Mouse (Mus musculus): ENCODE data around the gene Olfr1195. TPM values are rescaled to one million over a fixed set of nuclear protein-coding genes. Genes with fewer than 3 reads are reported as not detected.
"Not testable (repeated sequence)": the region's sequence is repeated elsewhere in the genome, so short reads cannot be mapped to it uniquely, and the experiment has no call there.

Gene Olfr1195
- not detected in 2 replicates for total RNA-seq (2021)
- long read RNA-seq, experiment 1, result 0 reads
- long read RNA-seq, experiment 2, result 0 reads

- DNase-seq, result no peak
Measured at GRCm38 (mm10) chr2:88689087-88689486, at the start of gene Olfr1195. Olfr1195 (minus strand) TSS chr2:88689187.

GRCm38 (mm10) chr2:88732266-88732665, 43.3 kb upstream of the Olfr1195 start, which contains the start of gene Olfr1197:
Olfr1197 (minus strand) TSS chr2:88732366.
- DNase-seq, result no peak

GRCm38 (mm10) chr2:88704497-88704896, 15.5 kb upstream of the Olfr1195 start, which contains the start of gene Olfr1196:
Olfr1196 (minus strand) TSS chr2:88704597.
- DNase-seq, result no peak

DNA sequence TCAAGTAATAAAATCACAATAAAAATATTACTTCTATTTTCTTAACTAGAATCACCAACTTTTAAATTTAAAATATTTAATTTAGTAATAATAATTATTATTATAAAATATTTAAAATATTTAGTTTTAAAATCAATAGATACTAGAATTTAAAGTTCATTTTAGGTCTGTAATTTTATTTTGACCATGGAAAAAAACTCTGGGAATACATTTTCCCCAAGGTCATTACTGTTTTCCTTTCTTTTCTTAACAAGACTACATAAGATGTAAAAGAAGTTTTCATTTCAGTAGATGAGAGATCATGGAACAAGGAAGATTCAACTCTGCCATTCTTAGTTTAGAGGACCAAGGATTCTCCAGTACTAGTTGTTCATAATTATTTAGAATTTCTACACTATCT, 13.7 kb downstream of the Olfr1195 start, which contains the start of gene Olfr1193:
Gene Olfr1193, plus strand, starts transcription at position 301 of the 400 bp plus-strand sequence.
- not testable (repeated sequence) for DNase-seq

GRCm38 (mm10) chr2:88648209-88648608, 40.8 kb downstream of the Olfr1195 start, which contains the start of gene Olfr1192-ps1:
Olfr1192-ps1 (plus strand) TSS chr2:88648509.
- no peak for DNase-seq

DNA sequence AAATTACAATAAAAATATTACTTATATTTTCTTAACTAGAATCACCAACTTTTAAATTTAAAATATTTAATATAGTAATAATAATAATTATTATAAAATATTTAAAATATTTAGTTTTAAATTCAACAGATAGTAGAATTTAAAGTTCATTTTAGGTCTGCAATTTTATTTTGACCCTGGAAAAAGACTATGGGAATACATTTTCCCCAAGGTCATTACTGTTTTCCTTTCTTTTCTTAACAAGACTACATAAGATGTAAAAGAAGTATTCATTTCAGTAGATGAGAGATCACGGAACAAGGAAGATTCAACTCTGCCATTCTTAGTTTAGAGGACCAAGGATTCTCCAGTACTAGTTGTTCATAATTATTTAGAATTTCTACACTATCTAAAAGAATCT, 48.7 kb downstream of the Olfr1195 start, which contains the start of gene Olfr1191-ps1:
Gene Olfr1191-ps1, plus strand, starts transcription at position 301 of the 400 bp plus-strand sequence.
- not testable (repeated sequence) for DNase-seq

Other genes with a start within 250 kb of the Olfr1195 start
- gene Gm13757, start 240.1 kb downstream of the Olfr1195 start, total RNA-seq (2021), result not detected in 2 replicates
- gene Olfr1183, start 234.3 kb downstream of the Olfr1195 start, total RNA-seq (2021), result not detected in 2 replicates
- not detected in 2 replicates for gene Olfr1184, start 205.6 kb downstream of the Olfr1195 start, total RNA-seq (2021)
- not detected in 2 replicates for gene Olfr1185-ps1, start 195.9 kb downstream of the Olfr1195 start, total RNA-seq (2021)
- gene Olfr1186, start 170.6 kb downstream of the Olfr1195 start, total RNA-seq (2021), result not detected in 2 replicates
- gene Olfr1188, start 132.3 kb downstream of the Olfr1195 start, total RNA-seq (2021), result not detected in 2 replicates
- not detected in 2 replicates for gene Olfr1189, start 102.7 kb downstream of the Olfr1195 start, total RNA-seq (2021)
- gene Olfr1191-ps1, start 48.6 kb downstream of the Olfr1195 start, total RNA-seq (2021), result not detected in 2 replicates
- not detected in 2 replicates for gene Olfr1192-ps1, start 40.7 kb downstream of the Olfr1195 start, total RNA-seq (2021)
- not detected in 2 replicates for gene Olfr1193, start 13.6 kb downstream of the Olfr1195 start, total RNA-seq (2021)
- not detected in 2 replicates for gene Olfr1196, start 15.4 kb upstream of the Olfr1195 start, total RNA-seq (2021)
- not detected in 2 replicates for gene Olfr1197, start 43.2 kb upstream of the Olfr1195 start, total RNA-seq (2021)
- not detected in 2 replicates for gene Olfr1198, start 62.2 kb upstream of the Olfr1195 start, total RNA-seq (2021)
- gene Olfr1199, start 71.3 kb upstream of the Olfr1195 start, total RNA-seq (2021), result not detected in 2 replicates
- gene Olfr1200, start 81.3 kb upstream of the Olfr1195 start, total RNA-seq (2021), result not detected in 2 replicates
- not detected in 2 replicates for gene Olfr1201, start 103.8 kb upstream of the Olfr1195 start, total RNA-seq (2021)
- 0.11 TPM in 1 of 2 replicates, not detected in the other for gene Olfr1202, start 125.3 kb upstream of the Olfr1195 start, total RNA-seq (2021)
- gene Olfr1205, start 140.6 kb upstream of the Olfr1195 start, total RNA-seq (2021), result not detected in 2 replicates
- not detected in 2 replicates for gene Olfr1204, start 160.1 kb upstream of the Olfr1195 start, total RNA-seq (2021)
- gene Olfr1206, start 174.0 kb upstream of the Olfr1195 start, total RNA-seq (2021), result not detected in 2 replicates
- not detected in 2 replicates for gene Olfr1208, start 213.1 kb upstream of the Olfr1195 start, total RNA-seq (2021)
- not detected in 2 replicates for gene Olfr1209, start 226.0 kb upstream of the Olfr1195 start, total RNA-seq (2021)
- not detected in 2 replicates for gene Olfr1211, start 248.9 kb upstream of the Olfr1195 start, total RNA-seq (2021)